Mouse (Mus musculus) C2C12 (cell line): ENCODE measurements around the gene Pnpla3.

Experiments used
- CEBPB ChIP-seq: IDR thresholded peaks from one replicate; pipeline ENCODE4 v1.6.1; 2011; ENCODE audit warnings: low read depth, mild to moderate bottlenecking, control low read depth, moderate library complexity
- CTCF ChIP-seq: IDR thresholded peaks from one replicate; pipeline ENCODE4 v1.5.1; 2011; ENCODE audit not compliant: control insufficient read depth, insufficient read depth, insufficient read length
- FOSL1 ChIP-seq: IDR thresholded peaks from one replicate; pipeline ENCODE4 v1.8.0; 2011; ENCODE audit warnings: mild to moderate bottlenecking, low read length; ENCODE audit not compliant: poor library complexity, insufficient read depth, severe bottlenecking
- MAX ChIP-seq: IDR thresholded peaks from one replicate; pipeline ENCODE4 v1.6.1; 2011; ENCODE audit warnings: mild to moderate bottlenecking, control low read depth
- MYOD1 ChIP-seq: IDR thresholded peaks from one replicate; pipeline ENCODE4 v1.6.1; 2011; ENCODE audit warnings: low read depth; ENCODE audit not compliant: control insufficient read depth, insufficient read length
- MYOG ChIP-seq: IDR thresholded peaks from one replicate; pipeline ENCODE4 v1.6.1; 2011; ENCODE audit not compliant: control insufficient read depth, insufficient read length; ENCODE audit errors: extremely low read depth
- USF1 ChIP-seq: IDR thresholded peaks from one replicate; pipeline ENCODE4 v1.6.1; 2011; ENCODE audit warnings: low read depth, mild to moderate bottlenecking, control low read depth, moderate library complexity

DNA sequence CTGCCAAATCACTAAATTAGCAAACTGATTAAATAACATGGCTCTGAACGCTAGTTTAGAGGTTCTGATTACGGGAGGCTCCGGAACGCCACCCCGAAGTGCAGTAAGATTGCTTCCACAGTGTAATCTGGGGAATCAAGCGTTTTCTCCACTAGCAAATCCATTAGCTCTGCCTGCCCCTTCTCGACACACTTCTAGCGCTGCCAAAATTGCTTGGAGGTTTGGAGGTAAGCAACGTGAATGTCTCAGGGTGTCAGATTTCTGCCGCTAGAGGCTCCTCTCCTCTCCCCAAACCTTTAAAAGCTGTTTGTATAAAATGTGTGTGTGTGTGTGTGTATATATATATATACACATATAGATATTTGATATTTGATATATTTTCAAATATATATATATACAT, 57.1 kb downstream of the Pnpla3 start:
- TF ChIP-seq CTCF (no peak), MYOD1 (no peak), FOSL1 (no peak), CEBPB (no peak), MYOG (no peak), MAX (no peak), USF1 (no peak)
